Mouse (Mus musculus): Measurements from ENCODE around the gene Lrmp. TPM values are rescaled to one million over a fixed set of nuclear protein-coding genes. Genes with fewer than 3 reads are reported as not detected.

Gene Lrmp
- polyA plus RNA-seq, 1 experiment from 2014 or later, result 31.4 TPM

GRCm38 (mm10) chr6:145140706-145141105 lies 25.3 kb downstream of the Lrmp start:
- Histone ChIP-seq H3K4me3 (replicated peaks; ENCODE audit: low read length) (no peak overlapping the region), H3K9ac (ENCODE audit: low read length) (no peak overlapping the region), H3K9me3 (replicated peaks; ENCODE audit: control insufficient read depth, low read length) (no peaks in the 10 kb centered on the region), H3K36me3 (ENCODE audit: control insufficient read depth, insufficient read depth, low read length) (no peaks in the 10 kb centered on the region), H3K27me3 (ENCODE audit: control insufficient read depth, insufficient read depth, low read length) (no peaks in the 10 kb centered on the region), H3K4me2 (ENCODE audit: low read depth, low read length) (no peak overlapping the region), H3K27ac (ENCODE audit: low read length) (no peak overlapping the region), H3K4me1 (ENCODE audit: control insufficient read depth, insufficient read depth, low read length) (peaks cover 13% of the 10 kb centered on the region; the same call in 1 of the 2 replicates)
- WGBS, result 37% methylated on average over 11 of the region's 11 CpGs
- ATAC-seq (ENCODE audit: insufficient read depth, low FRiP score), result no peak

DNA sequence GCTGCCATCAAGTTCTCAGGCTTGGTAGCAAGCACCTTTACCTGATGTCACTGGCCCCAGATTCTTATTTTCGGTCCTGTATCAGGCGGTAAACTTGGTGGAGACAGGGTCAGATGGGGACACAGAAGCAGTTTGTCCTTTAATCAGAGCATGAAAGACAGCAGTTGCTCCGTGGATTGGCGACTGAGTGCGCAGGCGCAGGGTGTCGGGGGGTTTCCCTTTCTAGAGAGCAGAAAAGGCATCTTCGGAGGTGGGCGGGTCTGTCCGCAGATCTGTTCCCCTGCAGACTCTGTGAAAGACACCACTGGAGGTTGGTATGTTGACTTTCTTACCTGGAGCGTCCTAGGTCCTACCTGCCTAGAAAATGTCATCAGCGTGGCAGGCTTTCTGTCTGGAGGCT lies 26.4 kb downstream of the Lrmp start:
- WGBS, result 84% methylated on average over 12 of the region's 12 CpGs
- no peaks in the 10 kb centered on the region for H3K27me3 ChIP-seq (ENCODE audit: control insufficient read depth, insufficient read depth, low read length)
- H3K9me3 ChIP-seq (replicated peaks; ENCODE audit: control insufficient read depth, low read length), result no peaks in the 10 kb centered on the region
- H3K36me3 ChIP-seq (ENCODE audit: control insufficient read depth, insufficient read depth, low read length), result no peaks in the 10 kb centered on the region
- H3K27ac ChIP-seq (ENCODE audit: low read length), result no peak overlapping the region
- no peak overlapping the region for H3K9ac ChIP-seq (ENCODE audit: low read length)
- no peak for ATAC-seq (ENCODE audit: insufficient read depth, low FRiP score)
- no peak overlapping the region for H3K4me2 ChIP-seq (ENCODE audit: low read depth, low read length)
- peaks cover 15% of the 10 kb centered on the region; the same call in 1 of the 2 replicates for H3K4me1 ChIP-seq (ENCODE audit: control insufficient read depth, insufficient read depth, low read length)
- H3K4me3 ChIP-seq (replicated peaks; ENCODE audit: low read length), result no peak overlapping the region

GRCm38 (mm10) chr6:145145173-145145572 lies 29.7 kb downstream of the Lrmp start:
- peak; percentile 45; the same call in 1 of the 2 replicates for ATAC-seq (ENCODE audit: insufficient read depth, low FRiP score)
- Histone ChIP-seq H3K4me2 (ENCODE audit: low read depth, low read length) (peak overlapping the region; percentile 25; the same call in 1 of the 2 replicates), H3K4me1 (ENCODE audit: control insufficient read depth, insufficient read depth, low read length) (peaks cover 15% of the 10 kb centered on the region; the same call in 1 of the 2 replicates), H3K9me3 (replicated peaks; ENCODE audit: control insufficient read depth, low read length) (no peaks in the 10 kb centered on the region), H3K36me3 (ENCODE audit: control insufficient read depth, insufficient read depth, low read length) (no peaks in the 10 kb centered on the region), H3K4me3 (replicated peaks; ENCODE audit: low read length) (peak overlapping the region; percentile 17), H3K27me3 (ENCODE audit: control insufficient read depth, insufficient read depth, low read length) (no peaks in the 10 kb centered on the region), H3K27ac (ENCODE audit: low read length) (peak overlapping the region; percentile 75), H3K9ac (ENCODE audit: low read length) (peak overlapping the region; percentile 32; the same call in 1 of the 2 replicates)
- WGBS, result 46% methylated on average over 7 of the region's 7 CpGs

- no peak overlapping the region for H3K27ac ChIP-seq (ENCODE audit: low read length)
- no peak overlapping the region for H3K4me3 ChIP-seq (replicated peaks; ENCODE audit: low read length)
- no peaks in the 10 kb centered on the region for H3K27me3 ChIP-seq (ENCODE audit: control insufficient read depth, insufficient read depth, low read length)
- H3K9me3 ChIP-seq (replicated peaks; ENCODE audit: control insufficient read depth, low read length), result no peaks in the 10 kb centered on the region
- WGBS, result 88% methylated on average over 16 of the region's 16 CpGs
- peaks cover 12% of the 10 kb centered on the region; the same call in 1 of the 2 replicates for H3K4me1 ChIP-seq (ENCODE audit: control insufficient read depth, insufficient read depth, low read length)
- H3K9ac ChIP-seq (ENCODE audit: low read length), result no peak overlapping the region
- H3K36me3 ChIP-seq (ENCODE audit: control insufficient read depth, insufficient read depth, low read length), result no peaks in the 10 kb centered on the region
- no peak for ATAC-seq (ENCODE audit: insufficient read depth, low FRiP score)
- no peak overlapping the region for H3K4me2 ChIP-seq (ENCODE audit: low read depth, low read length)
These were observed 32.3 kb downstream of the Lrmp start for GRCm38 (mm10) chr6:145147716-145148115.

DNA sequence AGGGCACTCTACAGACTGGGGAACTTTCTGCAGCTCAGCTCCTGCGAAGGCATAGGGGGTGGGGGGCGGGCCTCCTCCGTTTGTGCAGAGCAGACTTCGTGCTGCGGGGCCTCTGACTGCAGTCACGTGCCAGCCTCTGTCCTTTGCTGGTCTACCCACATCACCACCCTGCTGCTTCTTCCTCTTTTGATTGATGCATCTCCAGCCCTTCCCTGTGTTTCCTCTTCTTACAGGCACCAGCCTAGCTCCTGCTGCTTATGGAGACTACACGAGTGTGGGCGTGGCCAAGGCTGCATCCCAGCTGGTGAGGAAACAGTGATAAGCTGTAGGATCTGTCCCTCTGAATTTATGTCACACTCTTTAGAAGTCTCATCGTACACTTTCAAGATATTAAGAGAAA lies 33.6 kb downstream of the Lrmp start:
- Histone ChIP-seq H3K4me2 (ENCODE audit: low read depth, low read length) (no peak overlapping the region), H3K27ac (ENCODE audit: low read length) (no peak overlapping the region), H3K27me3 (ENCODE audit: control insufficient read depth, insufficient read depth, low read length) (no peaks in the 10 kb centered on the region), H3K36me3 (ENCODE audit: control insufficient read depth, insufficient read depth, low read length) (no peaks in the 10 kb centered on the region), H3K9me3 (replicated peaks; ENCODE audit: control insufficient read depth, low read length) (no peaks in the 10 kb centered on the region), H3K4me3 (replicated peaks; ENCODE audit: low read length) (no peak overlapping the region), H3K4me1 (ENCODE audit: control insufficient read depth, insufficient read depth, low read length) (0 out of 2 replicates have a peak, but pooled peaks cover 6% of the 10 kb centered on the region), H3K9ac (ENCODE audit: low read length) (no peak overlapping the region)
- no peak for ATAC-seq (ENCODE audit: insufficient read depth, low FRiP score)
- 42% methylated on average over 9 of the region's 9 CpGs for WGBS

DNA sequence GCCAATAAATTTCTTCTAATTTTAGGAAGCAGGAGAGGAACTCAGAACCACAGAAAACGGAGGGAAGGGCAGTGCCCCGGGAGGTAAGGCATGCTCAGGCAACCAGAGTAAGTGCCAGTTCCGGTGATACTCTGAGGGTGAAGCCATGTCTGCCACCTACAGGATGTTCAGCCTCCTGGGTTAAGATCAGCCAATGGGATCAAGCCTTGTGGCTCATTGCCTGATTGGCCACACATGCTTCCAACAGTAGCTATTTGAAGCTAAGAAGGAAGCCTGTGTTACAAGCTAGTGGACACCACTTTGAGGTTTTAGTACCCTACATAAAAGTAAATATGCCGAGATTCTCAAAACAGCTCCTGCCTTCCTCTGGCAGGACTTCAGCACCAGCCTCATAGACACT lies 43.2 kb downstream of the Lrmp start:
- Histone ChIP-seq H3K4me3 (replicated peaks; ENCODE audit: low read length) (no peak overlapping the region), H3K4me2 (ENCODE audit: low read depth, low read length) (no peak overlapping the region), H3K27ac (ENCODE audit: low read length) (no peak overlapping the region), H3K27me3 (ENCODE audit: control insufficient read depth, insufficient read depth, low read length) (no peaks in the 10 kb centered on the region), H3K36me3 (ENCODE audit: control insufficient read depth, insufficient read depth, low read length) (no peaks in the 10 kb centered on the region), H3K4me1 (ENCODE audit: control insufficient read depth, insufficient read depth, low read length) (no peaks in the 10 kb centered on the region), H3K9me3 (replicated peaks; ENCODE audit: control insufficient read depth, low read length) (no peaks in the 10 kb centered on the region), H3K9ac (ENCODE audit: low read length) (no peak overlapping the region)
- ATAC-seq (ENCODE audit: insufficient read depth, low FRiP score), result no peak
- WGBS, result 69% methylated on average over 4 of the region's 4 CpGs

DNA sequence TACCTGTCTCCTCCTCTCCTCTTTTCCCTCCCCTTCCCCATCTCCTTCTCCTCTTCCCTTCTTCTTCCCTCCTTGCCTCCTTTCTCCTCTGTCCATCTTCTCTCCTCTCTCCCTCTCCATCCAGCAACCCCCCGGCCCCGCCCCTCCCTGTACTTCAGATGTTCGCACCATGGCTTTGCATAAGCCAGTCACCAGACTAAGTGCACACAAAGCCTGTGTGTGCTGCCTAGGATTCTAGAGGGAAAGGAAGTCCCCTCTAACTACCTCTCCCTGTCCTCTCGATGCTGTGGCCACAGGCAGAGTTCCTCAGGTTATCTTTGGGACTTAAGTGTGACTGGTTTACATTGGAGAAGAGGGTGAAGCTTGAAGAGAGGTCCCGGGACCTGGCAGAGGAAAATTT lies 45.1 kb downstream of the Lrmp start:
- no peaks in the 10 kb centered on the region for H3K36me3 ChIP-seq (ENCODE audit: control insufficient read depth, insufficient read depth, low read length)
- no peaks in the 10 kb centered on the region for H3K27me3 ChIP-seq (ENCODE audit: control insufficient read depth, insufficient read depth, low read length)
- 0 out of 2 replicates have a peak, but pooled peaks cover 4% of the 10 kb centered on the region for H3K9me3 ChIP-seq (replicated peaks; ENCODE audit: control insufficient read depth, low read length)
- no peaks in the 10 kb centered on the region for H3K4me1 ChIP-seq (ENCODE audit: control insufficient read depth, insufficient read depth, low read length)
- WGBS, result 57% methylated on average over 5 of the region's 5 CpGs
- no peak overlapping the region for H3K27ac ChIP-seq (ENCODE audit: low read length)
- no peak overlapping the region for H3K9ac ChIP-seq (ENCODE audit: low read length)
- ATAC-seq (ENCODE audit: insufficient read depth, low FRiP score), result no peak
- no peak overlapping the region for H3K4me3 ChIP-seq (replicated peaks; ENCODE audit: low read length)
- H3K4me2 ChIP-seq (ENCODE audit: low read depth, low read length), result no peak overlapping the region

DNA sequence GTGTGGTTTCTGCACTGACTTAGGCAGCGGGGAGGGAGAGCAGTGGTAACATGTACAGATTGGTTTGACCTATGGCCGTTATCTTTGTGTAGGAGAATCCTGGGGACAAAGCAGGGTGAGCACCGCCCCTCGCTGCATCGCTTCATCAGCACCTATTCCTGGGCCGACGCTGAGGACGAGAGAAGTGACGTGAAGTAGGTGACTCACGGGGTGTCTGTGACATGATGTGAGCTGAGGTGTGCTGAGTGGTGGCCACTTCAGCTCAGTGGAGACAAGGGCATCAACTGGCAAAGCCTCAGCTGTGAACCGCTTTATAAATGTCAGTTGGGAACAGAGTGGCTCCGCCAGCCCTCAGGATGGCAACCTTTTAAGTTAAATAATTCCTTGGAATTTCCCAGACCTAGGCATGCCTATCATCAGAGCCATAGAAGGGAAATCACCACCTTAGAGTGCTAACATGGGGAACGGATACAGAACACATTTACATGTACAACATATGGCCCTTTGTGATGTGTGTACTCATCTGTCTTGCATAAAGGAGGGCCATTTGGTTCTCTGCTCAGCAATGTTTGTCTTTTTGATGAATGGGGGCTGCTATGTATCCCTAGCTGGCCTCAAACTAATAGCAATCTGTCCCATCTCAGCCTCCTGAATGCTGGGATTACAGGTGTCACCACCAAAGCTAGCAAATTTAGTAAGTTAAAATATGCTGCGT lies 56.6 kb downstream of the Lrmp start:
- H3K4me3 ChIP-seq (replicated peaks; ENCODE audit: low read length), result no peak overlapping the region
- 69% methylated on average over 14 of the region's 14 CpGs for WGBS
- no peaks in the 10 kb centered on the region for H3K27me3 ChIP-seq (ENCODE audit: control insufficient read depth, insufficient read depth, low read length)
- no peak overlapping the region for H3K27ac ChIP-seq (ENCODE audit: low read length)
- ATAC-seq (ENCODE audit: insufficient read depth, low FRiP score), result no peak
- H3K9ac ChIP-seq (ENCODE audit: low read length), result no peak overlapping the region
- no peaks in the 10 kb centered on the region for H3K36me3 ChIP-seq (ENCODE audit: control insufficient read depth, insufficient read depth, low read length)
- H3K4me2 ChIP-seq (ENCODE audit: low read depth, low read length), result no peak overlapping the region
- H3K9me3 ChIP-seq (replicated peaks; ENCODE audit: control insufficient read depth, low read length), result no peaks in the 10 kb centered on the region
- peaks cover 18% of the 10 kb centered on the region for H3K4me1 ChIP-seq (ENCODE audit: control insufficient read depth, insufficient read depth, low read length)

GRCm38 (mm10) chr6:145173781-145174191 lies 58.3 kb downstream of the Lrmp start:
- Histone ChIP-seq H3K27me3 (ENCODE audit: control insufficient read depth, insufficient read depth, low read length) (no peaks in the 10 kb centered on the region), H3K4me1 (ENCODE audit: control insufficient read depth, insufficient read depth, low read length) (peaks cover 18% of the 10 kb centered on the region), H3K9me3 (replicated peaks; ENCODE audit: control insufficient read depth, low read length) (no peaks in the 10 kb centered on the region), H3K36me3 (ENCODE audit: control insufficient read depth, insufficient read depth, low read length) (no peaks in the 10 kb centered on the region), H3K27ac (ENCODE audit: low read length) (peak overlapping the region; percentile 15; the same call in 1 of the 2 replicates), H3K4me3 (replicated peaks; ENCODE audit: low read length) (no peak overlapping the region), H3K9ac (ENCODE audit: low read length) (0 out of 2 replicates have a peak overlapping the region, but pooled peaks have one; percentile 8), H3K4me2 (ENCODE audit: low read depth, low read length) (peak overlapping the region; percentile 20; the same call in 1 of the 2 replicates)
- 15% methylated on average over 11 of the region's 11 CpGs for WGBS
- peak; percentile 91 for ATAC-seq (ENCODE audit: insufficient read depth, low FRiP score)
